Mouse (Mus musculus) stomach, embryonic 16.5 days (tissue): ENCODE results near the gene Nxpe4. TPM values are rescaled to one million over a fixed set of nuclear protein-coding genes. Genes with fewer than 3 reads are reported as not detected.
"Not testable (repeated sequence)": the region's sequence is repeated elsewhere in the genome, so short reads cannot be mapped to it uniquely, and the experiment has no call there.

Source experiments
- ATAC-seq: fragments of 200-750 bp; cut with Nextera tagmentation; 2 replicates; pipeline ENCODE4 v1.8.0; 2017; ENCODE audit warnings: moderate number of reproducible peaks, moderate TSS enrichment; ENCODE audit not compliant: insufficient read depth, low FRiP score
- H3K27ac ChIP-seq: fragments of 300-500 bp; sonication (generic); 2 replicates; pipeline ENCODE4 v1.5.1; 2014; ENCODE audit warnings: low read length
- H3K27me3 ChIP-seq: fragments of 300-500 bp; sonication (generic); 2 replicates; pipeline ENCODE4 v1.6.1; 2014; ENCODE audit warnings: low read length, control low read depth, mixed read lengths; ENCODE audit not compliant: control insufficient read depth, insufficient read depth
- H3K36me3 ChIP-seq: fragments of 300-500 bp; sonication (generic); 2 replicates; pipeline ENCODE4 v1.6.1; 2014; ENCODE audit warnings: low read length; ENCODE audit not compliant: control insufficient read depth, insufficient read depth
- H3K4me1 ChIP-seq: fragments of 300-500 bp; sonication (generic); 2 replicates; pipeline ENCODE4 v1.6.1; 2014; ENCODE audit warnings: low read length, control low read depth, mixed read lengths; ENCODE audit not compliant: control insufficient read depth, insufficient read depth
- H3K4me2 ChIP-seq: fragments of 300-500 bp; sonication (generic); 2 replicates; pipeline ENCODE4 v1.6.1; 2014; ENCODE audit warnings: low read depth, low read length, mixed read lengths
- H3K4me3 ChIP-seq: fragments of 300-500 bp; sonication (generic); replicated peaks from 2 replicates; pipeline ENCODE4 v1.5.1; 2014; ENCODE audit warnings: mild to moderate bottlenecking, low read length
- H3K9ac ChIP-seq: fragments of 300-500 bp; sonication (generic); 2 replicates; pipeline ENCODE4 v1.6.1; 2014; ENCODE audit warnings: low read length
- H3K9me3 ChIP-seq: fragments of 300-500 bp; sonication (generic); replicated peaks from 2 replicates; pipeline ENCODE4 v1.6.1; 2016; ENCODE audit warnings: low read length, control low read depth; ENCODE audit not compliant: control insufficient read depth
- WGBS: fragments of 180-500 bp; shearing (Covaris S2); extraction: QIAGEN DNeasy Blood & Tissue Kit; methylation state at CpG from one replicate; pipeline ENCODE4 v1.1.7; 2014; 5-methylcytosine and 5-hydroxymethylcytosine counted together
- polyA plus RNA-seq: library from polyadenylated mRNA; unstranded; fragments of >200 nt; fragmentation: Nextera tagmentation; extraction: Ambion mirVana; gene quantifications from 2 replicates; pipeline ENCODE4 v1.2.1, GENCODE M21; 2015

Gene Nxpe4
- 6.8 and 6.9 TPM in 2 replicates for polyA plus RNA-seq

GRCm38 (mm10) chr9:48161505-48162192 lies at the start of gene Nxpe4:
Nxpe4 (plus strand) TSS chr9:48162023.
- ATAC-seq = peak; percentile 64
- 31% methylated on average over 12 of the region's 12 CpGs for WGBS
- Histone ChIP-seq H3K27me3 (no peaks in the 10 kb centered on the region), H3K4me1 (no peaks in the 10 kb centered on the region), H3K27ac (no peak within 1 kb of the TSS), H3K36me3 (no peaks in the 10 kb centered on the region), H3K4me2 (peak within 1 kb of the TSS; percentile 53), H3K9ac (peak within 1 kb of the TSS; percentile 63), H3K9me3 (no peaks in the 10 kb centered on the region), H3K4me3 (peak within 1 kb of the TSS; percentile 50)

- ATAC-seq = no peak
- Histone ChIP-seq H3K9ac (no peak overlapping the region), H3K27ac (no peak overlapping the region), H3K27me3 (no peaks in the 10 kb centered on the region), H3K4me3 (no peak overlapping the region), H3K4me1 (no peaks in the 10 kb centered on the region), H3K9me3 (no peaks in the 10 kb centered on the region), H3K36me3 (no peaks in the 10 kb centered on the region), H3K4me2 (no peak overlapping the region)
- WGBS = 19% methylated on average over 3 of the region's 3 CpGs
These were observed 35.0 kb upstream of the Nxpe4 start for GRCm38 (mm10) chr9:48126815-48127214.

GRCm38 (mm10) chr9:48137507-48137906 lies 24.3 kb upstream of the Nxpe4 start:
- no peak for ATAC-seq
- Histone ChIP-seq H3K27ac (no peak overlapping the region), H3K27me3 (no peaks in the 10 kb centered on the region), H3K4me3 (no peak overlapping the region), H3K36me3 (no peaks in the 10 kb centered on the region), H3K4me2 (no peak overlapping the region), H3K9ac (no peak overlapping the region), H3K4me1 (no peaks in the 10 kb centered on the region), H3K9me3 (no peaks in the 10 kb centered on the region)
- 12% methylated on average over 3 of the region's 3 CpGs for WGBS

- Histone ChIP-seq H3K27ac (no peak overlapping the region), H3K27me3 (no peaks in the 10 kb centered on the region), H3K36me3 (no peaks in the 10 kb centered on the region), H3K9me3 (no peaks in the 10 kb centered on the region), H3K9ac (no peak overlapping the region), H3K4me2 (no peak overlapping the region), H3K4me1 (no peaks in the 10 kb centered on the region), H3K4me3 (no peak overlapping the region)
- WGBS = 35% methylated on average over 8 of the region's 8 CpGs
- ATAC-seq = no peak
These were observed 21.1 kb upstream of the Nxpe4 start for GRCm38 (mm10) chr9:48140485-48141411.

GRCm38 (mm10) chr9:48142646-48143045 lies 19.2 kb upstream of the Nxpe4 start:
- Histone ChIP-seq H3K27me3 (no peaks in the 10 kb centered on the region), H3K4me1 (no peaks in the 10 kb centered on the region), H3K9me3 (no peaks in the 10 kb centered on the region), H3K36me3 (no peaks in the 10 kb centered on the region), H3K27ac (no peak overlapping the region), H3K9ac (no peak overlapping the region), H3K4me2 (no peak overlapping the region), H3K4me3 (no peak overlapping the region)
- WGBS = 76% methylated on average over 6 of the region's 6 CpGs
- ATAC-seq = no peak

GRCm38 (mm10) chr9:48146761-48147160 lies 15.1 kb upstream of the Nxpe4 start:
- H3K4me2 ChIP-seq = no peak overlapping the region
- ATAC-seq = no peak
- WGBS = 67% methylated on average over 3 of the region's 3 CpGs

GRCm38 (mm10) chr9:48166531-48166930 lies 4.7 kb downstream of the Nxpe4 start:
- H3K36me3 ChIP-seq, H3K4me3 ChIP-seq, ATAC-seq, H3K4me2 ChIP-seq, H3K27me3 ChIP-seq, H3K9me3 ChIP-seq, H3K4me1 ChIP-seq, H3K9ac ChIP-seq: not testable (repeated sequence)
- H3K27ac ChIP-seq = peak overlapping the region; percentile 30
- 41% methylated on average over 6 of the region's 6 CpGs for WGBS

More at GRCm38 (mm10) chr9:48146761-48147160, 15.1 kb upstream of the Nxpe4 start:
- no peaks in the 10 kb centered on the region for H3K36me3 ChIP-seq
- H3K9ac ChIP-seq = no peak overlapping the region
- H3K4me1 ChIP-seq = no peaks in the 10 kb centered on the region
- no peak overlapping the region for H3K4me3 ChIP-seq
- 0 out of 2 replicates have a peak, but pooled peaks cover 3% of the 10 kb centered on the region for H3K27me3 ChIP-seq
- H3K27ac ChIP-seq = no peak overlapping the region
- no peaks in the 10 kb centered on the region for H3K9me3 ChIP-seq

- Histone ChIP-seq H3K4me2 (no peak overlapping the region), H3K9me3 (no peaks in the 10 kb centered on the region), H3K36me3 (no peaks in the 10 kb centered on the region), H3K4me1 (no peaks in the 10 kb centered on the region), H3K4me3 (no peak overlapping the region), H3K9ac (no peak overlapping the region), H3K27me3 (no peaks in the 10 kb centered on the region), H3K27ac (no peak overlapping the region)
- no peak for ATAC-seq
- WGBS = 55% methylated on average over 1 of the region's 1 CpGs
These were observed 14.9 kb downstream of the Nxpe4 start for GRCm38 (mm10) chr9:48176764-48177163.

GRCm38 (mm10) chr9:48181300-48181699 lies 19.5 kb downstream of the Nxpe4 start:
- Histone ChIP-seq H3K9ac (no peak overlapping the region), H3K27ac (no peak overlapping the region), H3K9me3 (no peaks in the 10 kb centered on the region), H3K4me1 (no peaks in the 10 kb centered on the region), H3K4me3 (no peak overlapping the region), H3K27me3 (no peaks in the 10 kb centered on the region), H3K36me3 (no peaks in the 10 kb centered on the region), H3K4me2 (no peak overlapping the region)
- no peak for ATAC-seq
- 88% methylated on average over 7 of the region's 7 CpGs for WGBS
